Mouse (Mus musculus) liver, adult 2 months (tissue): ENCODE data around the gene Zfp385c.

Experiments
- CTCF ChIP-seq: fragments of 200-500 bp; IDR thresholded peaks from 2 replicates; pipeline ENCODE4 v1.5.1; 2011; ENCODE audit warnings: low read depth, low read length, control low read depth
- POLR2A ChIP-seq: fragments of 200-500 bp; IDR thresholded peaks from 2 replicates; pipeline ENCODE4 v1.6.1; 2011; ENCODE audit warnings: low read length, control low read depth; ENCODE audit not compliant: insufficient read depth; ENCODE audit errors: extremely low read depth

DNA sequence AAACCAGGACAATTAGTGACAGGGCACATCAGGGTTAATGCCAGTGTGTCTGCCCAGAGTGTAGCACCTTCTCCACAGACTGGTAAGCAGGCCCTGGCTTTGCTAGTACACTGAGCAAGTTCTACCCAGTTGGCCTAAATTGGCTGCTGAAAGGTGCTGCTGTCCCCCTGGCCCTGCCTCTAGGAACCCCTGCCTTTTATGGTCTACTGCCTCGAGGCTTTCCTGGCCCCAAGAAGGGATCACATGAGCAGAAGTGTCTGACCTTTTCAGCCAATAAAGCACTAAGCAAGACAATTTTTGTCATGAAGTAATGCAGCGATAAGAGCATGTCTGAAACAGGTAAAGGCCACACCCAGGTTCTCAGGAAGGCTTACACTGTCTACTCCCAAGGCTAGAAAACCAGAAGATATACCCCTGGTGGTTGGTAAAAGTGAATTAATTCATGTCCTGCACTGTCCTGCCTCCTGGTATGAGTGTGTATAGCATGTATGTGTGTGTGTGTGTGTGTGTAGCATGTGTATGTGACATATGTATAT lies 30.3 kb upstream of the Zfp385c start:
- TF ChIP-seq CTCF (no peak), POLR2A (no peak)
